Mouse (Mus musculus): ENCODE results near the gene Ccdc93. TPM values are rescaled to one million over a fixed set of nuclear protein-coding genes. Genes with fewer than 3 reads are reported as not detected.

The Ccdc93 gene
- polyA plus RNA-seq, 1 experiment from 2014 or later: 11.3 TPM

DNA sequence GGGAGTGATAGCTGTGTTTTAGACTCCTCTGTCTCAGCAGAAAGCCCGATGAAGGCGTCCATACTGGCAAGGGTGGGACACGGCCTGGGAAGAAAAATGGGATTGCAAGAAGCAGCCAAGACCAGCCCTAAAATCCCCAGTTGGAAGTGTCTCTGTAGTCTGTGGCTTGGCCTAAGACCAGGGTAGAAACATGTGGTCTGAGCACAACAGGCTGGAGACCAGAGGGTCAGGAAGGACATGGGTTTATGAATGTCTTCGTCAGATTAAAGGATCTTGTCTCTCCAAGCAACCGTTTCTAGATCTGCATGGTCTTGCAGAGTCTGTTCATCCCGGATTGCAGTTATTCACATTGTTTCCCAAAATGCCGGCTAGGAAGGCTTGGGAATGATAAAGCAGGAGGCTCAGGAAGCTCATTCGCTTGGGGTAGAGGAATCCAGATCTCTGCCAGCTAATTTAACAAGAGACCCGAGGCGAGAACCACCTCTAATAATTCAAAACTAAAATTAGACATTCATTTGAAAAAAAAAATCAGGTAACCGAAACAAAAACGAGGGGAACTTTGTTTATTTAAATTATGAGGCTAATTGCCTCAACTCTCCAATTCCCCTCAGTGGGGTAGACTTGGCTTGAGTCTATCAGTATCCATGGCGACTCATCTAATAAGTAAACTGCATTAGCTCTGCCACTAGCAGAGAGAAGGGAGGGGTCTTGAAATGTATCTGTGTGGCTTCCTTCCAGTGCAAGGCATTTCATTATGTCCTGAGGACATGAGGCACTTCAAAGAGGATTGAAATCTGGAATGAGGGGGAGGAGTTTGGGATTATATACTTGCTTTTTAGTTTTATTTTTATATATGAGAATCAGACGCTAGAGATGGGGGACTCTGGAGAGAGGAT lies 31.6 kb upstream of the Ccdc93 start:
- 58% methylated on average over 14 of the region's 14 CpGs for WGBS
- H3K4me3 ChIP-seq (replicated peaks): no peak overlapping the region
- H3K4me1 ChIP-seq: peaks cover 22% of the 10 kb centered on the region
- no peaks in the 10 kb centered on the region for H3K36me3 ChIP-seq
- H3K27me3 ChIP-seq: 0 out of 2 replicates have a peak, but pooled peaks cover 3% of the 10 kb centered on the region
- no peak overlapping the region for H3K9ac ChIP-seq
- no peak overlapping the region for H3K4me2 ChIP-seq
- H3K9me3 ChIP-seq (replicated peaks): no peaks in the 10 kb centered on the region
- no peak for ATAC-seq (replicated peaks; ENCODE audit: low FRiP score)
- H3K27ac ChIP-seq: no peak overlapping the region

DNA sequence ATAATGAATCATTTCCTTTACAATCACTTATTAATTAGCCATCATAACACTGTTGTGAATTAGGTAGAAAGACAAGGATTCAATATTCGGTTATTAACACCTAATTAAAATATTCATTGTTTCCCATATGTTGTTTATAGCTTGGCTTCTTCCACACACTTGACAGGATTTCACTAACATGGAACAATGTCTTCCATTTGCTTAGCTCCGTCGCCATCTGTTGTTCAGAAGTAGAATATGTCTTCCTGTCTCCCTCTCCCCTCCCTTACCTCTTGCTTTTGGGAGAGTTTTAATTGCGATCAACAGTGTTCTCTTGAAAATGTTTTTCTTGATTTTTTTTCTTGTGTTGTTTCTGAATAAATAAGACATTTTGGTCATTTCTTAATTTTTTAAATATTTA lies 30.6 kb upstream of the Ccdc93 start:
- no peak for ATAC-seq (replicated peaks; ENCODE audit: low FRiP score)
- Histone ChIP-seq H3K27ac (no peak overlapping the region), H3K27me3 (0 out of 2 replicates have a peak, but pooled peaks cover 3% of the 10 kb centered on the region), H3K36me3 (no peaks in the 10 kb centered on the region), H3K4me1 (peaks cover 12% of the 10 kb centered on the region), H3K4me3 (replicated peaks) (no peak overlapping the region), H3K9ac (no peak overlapping the region), H3K4me2 (no peak overlapping the region), H3K9me3 (replicated peaks) (no peaks in the 10 kb centered on the region)
- WGBS: 19% methylated on average over 4 of the region's 4 CpGs

DNA sequence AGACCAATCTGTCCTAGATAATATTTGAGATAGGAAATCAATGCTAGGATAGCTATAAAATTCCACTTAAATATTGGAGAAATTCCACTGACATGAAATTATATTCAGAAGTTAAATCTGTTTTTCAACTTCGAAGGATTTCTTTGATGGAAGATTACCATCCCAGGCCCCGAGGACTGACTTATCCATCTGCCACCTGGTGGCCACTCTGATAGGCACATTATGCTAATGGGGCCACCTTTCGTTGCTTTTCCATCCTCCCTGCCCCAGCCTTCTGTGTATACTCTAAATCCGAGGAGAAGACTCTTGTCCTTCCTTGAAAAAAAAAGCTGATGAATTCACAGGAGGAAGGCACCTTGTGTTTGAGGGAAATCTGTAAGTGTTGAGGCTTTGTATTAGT lies 11.8 kb upstream of the Ccdc93 start:
- Histone ChIP-seq H3K4me3 (replicated peaks) (no peak overlapping the region), H3K9me3 (replicated peaks) (no peaks in the 10 kb centered on the region), H3K9ac (no peak overlapping the region), H3K4me2 (no peak overlapping the region), H3K27ac (no peak overlapping the region), H3K27me3 (peaks cover 5% of the 10 kb centered on the region; the same call in 1 of the 2 replicates), H3K4me1 (no peaks in the 10 kb centered on the region), H3K36me3 (no peaks in the 10 kb centered on the region)
- 37% methylated on average over 4 of the region's 4 CpGs for WGBS
- no peak for ATAC-seq (replicated peaks; ENCODE audit: low FRiP score)

DNA sequence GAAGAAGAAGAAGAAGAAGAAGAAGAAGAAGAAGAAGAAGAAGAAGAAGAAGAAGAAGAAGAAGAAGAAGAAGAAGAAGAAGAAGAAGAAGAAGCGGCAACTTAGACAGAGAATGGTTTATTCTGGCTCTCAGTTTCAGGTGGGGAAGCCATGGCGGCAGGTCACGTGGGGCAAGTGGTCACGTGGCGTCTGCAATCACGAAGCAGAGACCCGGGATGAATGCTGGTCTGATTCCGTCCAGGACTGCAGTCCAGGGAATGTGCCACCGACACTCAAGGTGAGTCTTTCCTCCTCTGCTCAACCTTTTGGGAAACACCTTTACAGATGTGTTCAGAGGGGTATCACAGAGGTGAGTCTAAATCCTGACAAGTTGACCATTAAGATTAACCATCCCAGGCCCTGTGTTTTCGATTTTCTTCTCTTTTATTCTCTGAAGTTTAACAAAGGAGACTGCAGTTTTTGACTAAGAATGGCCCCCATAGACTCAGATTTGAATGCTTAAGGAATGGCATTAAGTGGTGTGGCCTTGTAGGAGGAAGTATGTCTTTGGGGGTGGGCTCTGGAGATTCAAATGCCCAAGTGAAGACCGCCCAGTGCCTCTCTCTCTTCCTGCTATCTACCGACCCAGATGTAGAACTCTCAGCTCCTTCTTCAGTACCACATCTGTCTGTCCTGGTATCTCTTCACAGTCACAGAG lies 11.1 kb upstream of the Ccdc93 start:
- Histone ChIP-seq H3K27me3 (peaks cover 5% of the 10 kb centered on the region; the same call in 1 of the 2 replicates), H3K4me1 (no peaks in the 10 kb centered on the region), H3K4me2 (no peak overlapping the region), H3K4me3 (replicated peaks) (no peak overlapping the region), H3K27ac (no peak overlapping the region), H3K9me3 (replicated peaks) (no peaks in the 10 kb centered on the region), H3K36me3 (no peaks in the 10 kb centered on the region), H3K9ac (no peak overlapping the region)
- no peak for ATAC-seq (replicated peaks; ENCODE audit: low FRiP score)
- WGBS: 87% methylated on average over 12 of the region's 12 CpGs

DNA sequence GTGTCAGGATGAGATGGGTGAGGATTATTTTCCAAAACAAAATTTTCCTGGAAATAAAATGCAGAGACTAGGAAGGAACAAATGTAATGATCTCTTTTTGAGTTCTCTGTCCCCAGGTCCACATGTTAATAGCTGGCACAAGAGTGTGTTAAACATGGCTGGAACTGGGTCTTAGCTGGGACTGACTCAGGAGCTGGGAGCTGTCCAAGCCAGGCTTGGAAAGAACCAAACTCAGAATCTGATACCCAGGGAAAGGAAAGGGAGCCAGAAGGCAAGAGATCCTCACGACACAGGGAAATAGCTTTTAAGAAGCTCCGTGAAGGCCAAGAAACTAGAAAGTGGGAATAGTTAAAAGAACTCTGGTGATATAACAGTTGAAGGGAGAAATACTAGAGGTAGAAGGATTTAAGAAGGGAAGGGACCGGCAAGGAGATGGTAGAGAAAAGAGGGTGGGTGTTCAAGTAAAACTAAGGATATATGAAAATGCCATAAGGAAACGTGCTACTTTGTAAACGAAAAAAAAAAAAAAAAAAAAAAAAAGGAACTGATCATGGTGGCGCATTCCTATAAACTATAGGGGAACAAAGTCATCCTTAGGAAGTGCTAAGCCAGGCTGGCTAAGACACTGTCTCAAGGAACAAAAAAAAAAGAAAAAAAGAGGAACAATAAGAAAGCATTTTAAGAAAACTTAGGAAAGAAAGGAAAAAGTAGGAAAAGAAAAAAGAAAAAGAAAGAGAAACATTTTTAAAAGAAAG lies 489 bp upstream of the Ccdc93 start:
- no peaks in the 10 kb centered on the region for H3K36me3 ChIP-seq
- H3K4me3 ChIP-seq (replicated peaks): peak overlapping the region; percentile 90
- H3K27ac ChIP-seq: no peak overlapping the region
- no peaks in the 10 kb centered on the region for H3K27me3 ChIP-seq
- peak overlapping the region; percentile 98 for H3K4me2 ChIP-seq
- H3K4me1 ChIP-seq: peaks cover 16% of the 10 kb centered on the region; the same call in 1 of the 2 replicates
- WGBS: 18% methylated on average over 6 of the region's 6 CpGs
- ATAC-seq (replicated peaks; ENCODE audit: low FRiP score): no peak
- H3K9me3 ChIP-seq (replicated peaks): no peaks in the 10 kb centered on the region
- no peak overlapping the region for H3K9ac ChIP-seq

DNA sequence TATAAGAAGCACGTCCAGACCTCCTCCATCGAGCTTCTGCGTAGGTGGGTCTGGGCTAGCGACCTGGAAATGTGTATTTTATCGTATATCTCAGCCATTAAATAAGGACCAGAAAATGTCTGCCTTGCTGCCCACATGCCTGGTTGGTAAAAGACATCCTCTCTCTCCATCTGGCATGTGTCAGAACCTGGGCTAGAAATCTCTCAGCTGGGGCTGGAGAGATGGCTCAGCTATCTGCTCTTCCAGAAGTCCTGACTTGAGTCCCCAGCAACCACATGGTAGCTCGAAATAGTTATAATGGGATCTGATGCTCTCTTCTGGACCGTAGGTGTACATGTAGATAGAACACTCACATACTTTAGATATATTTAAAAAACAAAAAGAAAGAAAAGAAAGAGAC lies 5.1 kb downstream of the Ccdc93 start:
- Histone ChIP-seq H3K4me2 (no peak overlapping the region), H3K4me3 (replicated peaks) (no peak overlapping the region), H3K4me1 (peaks cover 13% of the 10 kb centered on the region; the same call in 1 of the 2 replicates), H3K9ac (no peak overlapping the region), H3K27me3 (no peaks in the 10 kb centered on the region), H3K36me3 (peaks cover 37% of the 10 kb centered on the region), H3K9me3 (replicated peaks) (no peaks in the 10 kb centered on the region), H3K27ac (no peak overlapping the region)
- ATAC-seq (replicated peaks; ENCODE audit: low FRiP score): no peak
- WGBS: 86% methylated on average over 7 of the region's 7 CpGs

DNA sequence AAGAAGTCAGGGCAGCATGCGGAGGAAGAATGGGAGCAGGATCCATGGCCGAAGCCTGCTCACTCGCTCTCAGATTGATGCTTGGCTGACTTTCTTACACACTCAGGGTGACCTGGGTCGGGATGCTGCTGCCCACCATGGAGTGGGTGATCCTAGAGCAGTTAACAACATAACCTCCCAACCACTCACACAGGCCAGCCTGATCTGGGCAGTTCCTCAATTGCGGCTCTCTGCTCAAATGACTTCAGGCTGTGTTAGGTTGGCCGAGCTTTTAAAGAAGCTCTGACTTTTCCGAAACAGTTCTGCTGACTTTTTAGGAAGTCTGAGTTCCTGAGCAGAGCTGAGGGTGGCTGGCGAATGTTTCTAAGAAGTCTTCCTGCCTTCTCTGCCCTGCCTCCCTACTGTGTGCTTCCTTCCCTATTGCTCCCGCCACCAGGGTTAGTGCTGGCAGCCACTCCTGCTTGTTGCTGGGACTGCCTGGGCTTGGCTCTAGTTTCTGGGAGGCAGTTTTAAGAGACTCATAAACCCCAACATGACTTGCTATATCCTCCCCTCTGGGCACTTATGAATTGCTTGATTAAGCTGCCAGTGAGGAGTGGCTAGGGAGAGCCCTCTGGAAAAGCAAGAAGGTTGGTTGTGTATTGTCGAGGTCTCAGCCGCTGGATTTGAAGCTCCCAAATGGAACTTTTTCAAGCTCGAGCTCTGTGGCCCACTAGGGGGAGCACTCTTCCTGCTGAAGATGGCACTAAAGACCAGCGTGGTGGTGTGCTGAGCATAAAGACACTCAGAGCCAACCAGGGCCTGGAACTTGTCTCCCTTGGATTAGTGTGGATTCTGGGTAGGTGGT lies 9.9 kb downstream of the Ccdc93 start:
- no peak overlapping the region for H3K4me2 ChIP-seq
- no peaks in the 10 kb centered on the region for H3K9me3 ChIP-seq (replicated peaks)
- no peak overlapping the region for H3K4me3 ChIP-seq (replicated peaks)
- H3K36me3 ChIP-seq: peaks cover 79% of the 10 kb centered on the region
- H3K4me1 ChIP-seq: no peaks in the 10 kb centered on the region
- H3K27ac ChIP-seq: no peak overlapping the region
- no peak overlapping the region for H3K9ac ChIP-seq
- no peaks in the 10 kb centered on the region for H3K27me3 ChIP-seq
- peak; percentile 61; the same call in 1 of the 2 replicates for ATAC-seq (replicated peaks; ENCODE audit: low FRiP score)
- 64% methylated on average over 13 of the region's 13 CpGs for WGBS

DNA sequence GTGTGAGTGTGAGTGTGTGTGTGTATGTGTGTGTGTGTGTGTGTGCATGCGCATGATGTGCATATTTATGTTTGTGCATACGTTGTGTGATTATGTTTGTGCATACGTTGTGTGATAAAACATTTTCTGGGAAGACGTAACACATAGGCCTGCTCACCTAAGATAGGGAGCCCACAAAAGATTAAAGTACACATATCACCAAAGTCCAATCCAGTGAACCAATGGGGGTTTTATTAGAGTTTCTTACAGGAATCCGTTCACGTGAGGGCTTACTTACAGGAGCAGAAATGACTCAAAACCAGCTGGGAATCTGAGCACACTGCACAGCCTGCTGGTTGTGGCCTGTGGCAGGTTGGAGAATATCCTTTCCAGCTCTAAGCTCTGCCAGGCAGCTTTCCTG lies 13.3 kb downstream of the Ccdc93 start:
- ATAC-seq (replicated peaks; ENCODE audit: low FRiP score): no peak
- Histone ChIP-seq H3K9me3 (replicated peaks) (no peaks in the 10 kb centered on the region), H3K9ac (no peak overlapping the region), H3K27ac (no peak overlapping the region), H3K4me2 (no peak overlapping the region), H3K36me3 (peaks cover 77% of the 10 kb centered on the region), H3K4me3 (replicated peaks) (no peak overlapping the region), H3K27me3 (no peaks in the 10 kb centered on the region), H3K4me1 (no peaks in the 10 kb centered on the region)
- WGBS: 85% methylated on average over 6 of the region's 6 CpGs

DNA sequence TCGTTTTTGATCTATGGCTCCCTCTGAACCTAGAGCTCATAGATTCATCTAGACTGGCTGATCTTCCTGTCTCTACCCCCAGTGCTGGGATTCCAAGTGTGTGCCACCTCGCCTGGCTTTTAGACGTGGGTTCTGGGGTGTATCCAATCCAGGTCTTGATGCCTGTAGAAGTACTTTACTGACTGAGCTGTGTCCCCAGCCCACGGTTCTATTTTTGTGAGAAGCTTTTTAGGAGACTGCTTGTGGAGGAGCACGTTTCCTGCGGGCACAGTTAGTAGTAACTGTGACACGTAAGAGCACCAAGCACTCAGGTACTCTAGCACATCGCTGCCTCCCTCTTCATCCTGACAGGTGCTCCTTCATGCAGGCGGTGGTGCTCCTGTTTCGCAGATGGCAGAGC lies 16.4 kb downstream of the Ccdc93 start:
- peaks cover 1% of the 10 kb centered on the region; the same call in 1 of the 2 replicates for H3K4me1 ChIP-seq
- ATAC-seq (replicated peaks; ENCODE audit: low FRiP score): no peak
- H3K4me3 ChIP-seq (replicated peaks): no peak overlapping the region
- H3K27ac ChIP-seq: no peak overlapping the region
- no peaks in the 10 kb centered on the region for H3K9me3 ChIP-seq (replicated peaks)
- H3K9ac ChIP-seq: no peak overlapping the region
- H3K4me2 ChIP-seq: no peak overlapping the region
- H3K36me3 ChIP-seq: peaks cover 76% of the 10 kb centered on the region
- WGBS: 93% methylated on average over 10 of the region's 10 CpGs
- no peaks in the 10 kb centered on the region for H3K27me3 ChIP-seq

DNA sequence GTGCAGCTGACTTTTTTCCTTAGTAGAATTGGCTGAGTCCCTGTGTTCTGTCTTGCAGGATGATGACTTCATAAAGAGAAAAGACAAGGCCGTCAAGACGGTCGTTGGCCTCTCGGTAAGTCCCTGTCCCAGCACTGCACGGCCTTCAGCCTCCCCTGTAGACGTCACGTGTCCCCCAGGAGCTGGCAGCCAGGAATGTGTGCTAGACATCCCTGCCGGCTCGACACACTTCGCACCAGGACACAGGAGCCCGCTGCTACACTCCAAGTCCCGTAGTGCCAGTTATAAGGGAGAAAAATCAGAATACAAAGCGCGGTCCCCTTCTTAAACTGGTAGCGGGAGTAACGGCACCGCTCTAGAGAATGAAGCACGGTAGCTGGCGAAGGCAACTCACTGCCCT lies 17.3 kb downstream of the Ccdc93 start:
- Histone ChIP-seq H3K4me3 (replicated peaks) (no peak overlapping the region), H3K27ac (no peak overlapping the region), H3K9me3 (replicated peaks) (no peaks in the 10 kb centered on the region), H3K36me3 (peaks cover 67% of the 10 kb centered on the region), H3K27me3 (no peaks in the 10 kb centered on the region), H3K4me1 (peaks cover 4% of the 10 kb centered on the region; the same call in 1 of the 2 replicates), H3K4me2 (no peak overlapping the region), H3K9ac (no peak overlapping the region)
- WGBS: 90% methylated on average over 19 of the region's 19 CpGs
- ATAC-seq (replicated peaks; ENCODE audit: low FRiP score): no peak

DNA sequence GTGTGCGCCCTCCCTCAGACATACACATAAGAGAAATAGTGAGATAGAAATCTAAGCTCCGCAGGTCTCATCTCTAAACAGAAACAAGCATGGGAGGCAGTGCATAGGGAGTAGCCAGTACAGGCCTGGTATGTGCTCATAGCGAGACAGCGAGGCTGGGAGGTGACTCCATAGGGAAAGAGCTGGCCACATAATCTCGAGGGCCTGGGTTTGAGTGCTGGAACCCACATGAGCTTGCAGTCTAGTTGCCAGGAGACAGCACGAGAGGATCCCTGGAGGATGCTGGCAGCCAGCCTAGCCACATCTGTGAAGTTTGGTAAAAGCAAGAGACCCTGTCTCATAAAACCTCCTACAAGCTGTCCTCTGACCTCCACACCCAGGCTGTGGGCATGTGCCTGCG lies 20.2 kb downstream of the Ccdc93 start:
- Histone ChIP-seq H3K27ac (no peak overlapping the region), H3K4me2 (no peak overlapping the region), H3K27me3 (no peaks in the 10 kb centered on the region), H3K36me3 (peaks cover 43% of the 10 kb centered on the region), H3K4me1 (peaks cover 4% of the 10 kb centered on the region; the same call in 1 of the 2 replicates), H3K9me3 (replicated peaks) (no peaks in the 10 kb centered on the region), H3K4me3 (replicated peaks) (no peak overlapping the region), H3K9ac (no peak overlapping the region)
- 85% methylated on average over 7 of the region's 7 CpGs for WGBS
- ATAC-seq (replicated peaks; ENCODE audit: low FRiP score): no peak

All from kidney, embryonic 15.5 days (tissue).